Mouse (Mus musculus) hindbrain, embryonic 13.5 days (tissue): ENCODE data around the gene Paqr9. TPM values are rescaled to one million over a fixed set of nuclear protein-coding genes. Genes with fewer than 3 reads are reported as not detected.
A peak's percentile ranks its signal among the peaks of the same experiment; 100 is the strongest.
"Not testable (repeated sequence)": the region's sequence is repeated elsewhere in the genome, so short reads cannot be mapped to it uniquely, and the experiment has no call there.

Source experiments
- ATAC-seq: fragments of 200-750 bp; cut with Nextera tagmentation; 2 replicates; pipeline ENCODE4 v1.8.0; 2017; ENCODE audit warnings: moderate TSS enrichment; ENCODE audit not compliant: low FRiP score
- H3K27ac ChIP-seq: fragments of 300-500 bp; sonication (generic); 2 replicates; pipeline ENCODE4 v1.5.1; 2015; ENCODE audit warnings: inconsistent platforms, mild to moderate bottlenecking, moderate library complexity
- H3K27me3 ChIP-seq: fragments of 300-500 bp; sonication (generic); 2 replicates; pipeline ENCODE4 v1.6.1; 2015; ENCODE audit warnings: mild to moderate bottlenecking, inconsistent platforms
- H3K36me3 ChIP-seq: fragments of 300-500 bp; sonication (generic); 2 replicates; pipeline ENCODE4 v1.6.1; 2015; ENCODE audit warnings: mild to moderate bottlenecking, inconsistent platforms
- H3K4me1 ChIP-seq: fragments of 300-500 bp; sonication (generic); replicated peaks from 2 replicates; pipeline ENCODE4 v1.6.1; 2015; ENCODE audit warnings: inconsistent platforms
- H3K4me2 ChIP-seq: fragments of 300-500 bp; sonication (generic); 2 replicates; pipeline ENCODE4 v1.6.1; 2015; ENCODE audit warnings: inconsistent platforms, mild to moderate bottlenecking, moderate library complexity
- H3K4me3 ChIP-seq: fragments of 300-500 bp; sonication (generic); 2 replicates; pipeline ENCODE4 v1.5.1; 2015; ENCODE audit warnings: mild to moderate bottlenecking, inconsistent platforms
- H3K9ac ChIP-seq: fragments of 300-500 bp; sonication (generic); 2 replicates; pipeline ENCODE4 v1.6.1; 2015; ENCODE audit warnings: mild to moderate bottlenecking, inconsistent platforms
- H3K9me3 ChIP-seq: fragments of 300-500 bp; sonication (generic); 2 replicates; pipeline ENCODE4 v1.6.1; 2016; ENCODE audit warnings: inconsistent platforms
- WGBS: fragments of 180-500 bp; shearing (Covaris S2); methylation state at CpG from one replicate; pipeline ENCODE4 v1.1.7; 2015; 5-methylcytosine and 5-hydroxymethylcytosine counted together
- polyA plus RNA-seq: library from polyadenylated mRNA; unstranded; fragments of >200 nt; fragmentation: Nextera tagmentation; extraction: Ambion mirVana; gene quantifications from 2 replicates; pipeline ENCODE4 v1.2.1, GENCODE M21; 2015

Gene Paqr9
- polyA plus RNA-seq = 2.7 and 3.1 TPM in 2 replicates

GRCm38 (mm10) chr9:95559059-95559935 lies at the start of gene Paqr9:
Gene Paqr9, plus strand, starts transcription at chr9:95559657.
- H3K27me3 ChIP-seq = peaks cover 53% of the 10 kb centered on the region
- WGBS = under 1% methylated on average over 55 of the region's 118 CpGs

DNA sequence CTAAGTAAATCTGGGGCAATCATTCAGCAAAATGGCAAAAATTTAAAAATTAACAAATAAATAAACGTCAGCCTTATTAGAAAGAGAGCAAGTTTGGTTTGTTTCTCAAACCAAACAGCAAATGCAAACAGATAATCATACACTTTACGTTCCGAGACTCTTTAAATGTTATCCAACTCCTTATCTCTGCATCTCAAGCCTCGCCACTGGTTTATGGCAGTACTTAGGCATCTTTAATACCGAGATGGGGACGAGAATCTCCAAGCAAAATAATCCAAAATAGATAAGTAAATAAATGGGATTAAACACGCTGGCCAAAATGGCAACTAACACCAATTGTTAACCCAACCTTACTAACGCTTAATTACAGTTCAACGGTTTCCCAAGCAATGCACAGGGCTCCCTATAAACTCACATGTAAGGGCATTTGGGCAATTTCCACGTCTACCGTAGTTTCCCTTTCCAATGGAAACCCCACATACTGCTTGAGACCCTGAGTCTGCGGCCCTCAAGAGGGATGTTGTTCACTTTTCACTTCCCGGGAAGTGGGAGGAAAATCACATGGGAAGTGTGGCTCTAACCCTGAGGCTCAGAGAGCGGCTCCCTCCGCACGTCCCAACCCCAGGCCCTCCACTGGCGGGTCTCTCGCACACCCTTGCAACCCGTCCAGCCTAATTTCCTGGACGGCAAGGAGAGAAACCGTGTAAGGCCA lies 48.6 kb upstream of the Paqr9 start:
- Histone ChIP-seq H3K36me3 (0 out of 2 replicates have a peak, but pooled peaks cover 3% of the 10 kb centered on the region), H3K27ac (peak overlapping the region; percentile 89), H3K27me3 (no peaks in the 10 kb centered on the region), H3K4me2 (peak overlapping the region; percentile 84), H3K4me1 (peaks cover 19% of the 10 kb centered on the region), H3K9me3 (no peaks in the 10 kb centered on the region), H3K9ac (peak overlapping the region; percentile 94), H3K4me3 (peak overlapping the region; percentile 98)
- WGBS = 10% methylated on average over 21 of the region's 21 CpGs
- ATAC-seq = peak; percentile 21

More at GRCm38 (mm10) chr9:95559059-95559935, at the start of gene Paqr9:
- ATAC-seq = peak; percentile 76
- H3K36me3 ChIP-seq = no peaks in the 10 kb centered on the region
- H3K27ac ChIP-seq = peak within 1 kb of the TSS; percentile 85
- H3K4me2 ChIP-seq = peak within 1 kb of the TSS; percentile 88
- peaks cover 28% of the 10 kb centered on the region for H3K4me1 ChIP-seq
- peak within 1 kb of the TSS; percentile 86 for H3K9ac ChIP-seq
- no peaks in the 10 kb centered on the region for H3K9me3 ChIP-seq
- H3K4me3 ChIP-seq = peak within 1 kb of the TSS; percentile 67

- Histone ChIP-seq H3K4me1 (peaks cover 19% of the 10 kb centered on the region), H3K36me3 (0 out of 2 replicates have a peak, but pooled peaks cover 3% of the 10 kb centered on the region), H3K4me2 (peak within 1 kb of the TSS; percentile 84), H3K9ac (peak within 1 kb of the TSS; percentile 94), H3K27ac (peak within 1 kb of the TSS; percentile 92), H3K4me3 (peak within 1 kb of the TSS; percentile 98), H3K27me3 (no peaks in the 10 kb centered on the region), H3K9me3 (no peaks in the 10 kb centered on the region)
- ATAC-seq = peak; percentile 97
- under 1% methylated on average over 74 of the region's 74 CpGs for WGBS
Measured at GRCm38 (mm10) chr9:95511472-95512330, 47.8 kb upstream of the Paqr9 start, which contains the start of gene U2surp. Gene U2surp, minus strand, starts transcription at chr9:95511996.

DNA sequence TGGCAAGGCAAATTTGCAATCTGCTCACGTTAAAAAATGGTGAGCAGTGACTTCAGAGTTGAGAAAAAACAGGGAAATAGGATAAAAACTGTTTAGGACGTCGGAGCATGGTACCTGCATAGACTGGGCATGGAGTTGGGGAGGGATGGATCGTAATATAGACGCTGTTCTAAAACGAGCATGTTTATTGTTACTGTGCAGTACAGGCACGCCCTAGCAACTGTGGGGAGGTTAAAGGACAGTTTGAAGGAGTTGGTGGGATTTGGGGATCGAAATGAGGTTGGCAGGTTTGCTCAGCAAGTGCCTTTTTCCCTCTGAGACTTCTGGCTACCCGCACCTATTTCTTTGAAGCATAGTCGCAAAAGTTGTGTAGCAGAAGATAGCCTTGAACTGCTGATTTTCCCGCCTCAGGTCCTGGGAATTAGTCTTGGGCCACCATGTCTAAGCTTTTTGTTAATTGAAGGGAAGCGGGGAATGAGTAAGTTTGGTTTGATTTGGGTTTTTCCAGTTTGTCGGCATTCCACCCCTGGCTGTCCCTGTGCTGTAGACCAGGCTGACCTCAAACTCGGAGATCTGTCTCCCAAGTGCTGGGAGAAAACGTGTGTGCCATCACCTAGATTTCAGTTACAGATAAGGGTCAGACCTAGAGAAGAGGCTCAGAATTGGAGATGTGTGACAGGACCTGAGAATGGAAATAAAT lies 47.0 kb upstream of the Paqr9 start:
- no peaks in the 10 kb centered on the region for H3K9me3 ChIP-seq
- WGBS = 28% methylated on average over 15 of the region's 15 CpGs
- peak overlapping the region; percentile 94 for H3K9ac ChIP-seq
- H3K4me2 ChIP-seq = peak overlapping the region; percentile 83
- ATAC-seq = peak; percentile 70
- 0 out of 2 replicates have a peak, but pooled peaks cover 3% of the 10 kb centered on the region for H3K36me3 ChIP-seq
- peaks cover 19% of the 10 kb centered on the region for H3K4me1 ChIP-seq
- H3K27me3 ChIP-seq = no peaks in the 10 kb centered on the region
- H3K4me3 ChIP-seq = peak overlapping the region; percentile 98
- peak overlapping the region; percentile 92 for H3K27ac ChIP-seq

- H3K27me3 ChIP-seq = no peaks in the 10 kb centered on the region
- no peak overlapping the region for H3K27ac ChIP-seq
- no peak for ATAC-seq
- H3K4me2 ChIP-seq = no peak overlapping the region
- no peaks in the 10 kb centered on the region for H3K9me3 ChIP-seq
- H3K4me3 ChIP-seq = no peak overlapping the region
- H3K9ac ChIP-seq = no peak overlapping the region
- H3K4me1 ChIP-seq = peaks cover 19% of the 10 kb centered on the region
- WGBS = 98% methylated on average over 2 of the region's 2 CpGs
- H3K36me3 ChIP-seq = no peaks in the 10 kb centered on the region
Measured at GRCm38 (mm10) chr9:95513776-95514175, 45.7 kb upstream of the Paqr9 start.

DNA sequence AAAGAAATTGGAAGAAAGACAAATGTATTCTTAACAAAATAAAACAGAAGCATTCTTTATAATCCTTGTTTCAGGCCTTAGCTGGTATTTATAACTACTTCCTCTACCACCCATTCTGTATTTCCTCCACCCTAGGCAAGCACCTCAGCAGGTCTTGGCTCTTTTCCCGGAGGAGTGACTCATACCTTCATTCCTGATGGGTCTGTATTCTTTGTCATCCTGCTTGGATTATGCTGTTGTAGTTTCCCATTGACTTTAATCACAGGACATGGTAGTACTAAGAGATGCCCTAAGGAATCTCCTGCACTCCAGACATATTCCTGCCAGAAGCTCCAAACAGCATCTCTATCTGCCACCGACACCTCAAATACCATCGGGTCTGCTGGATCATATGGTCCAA lies 45.1 kb upstream of the Paqr9 start:
- H3K9ac ChIP-seq, H3K4me3 ChIP-seq, H3K9me3 ChIP-seq, H3K27me3 ChIP-seq, H3K4me2 ChIP-seq, ATAC-seq, H3K36me3 ChIP-seq, H3K27ac ChIP-seq: not testable (repeated sequence)
- 97% methylated on average over 3 of the region's 3 CpGs for WGBS
- H3K4me1 ChIP-seq = peaks cover 19% of the 10 kb centered on the region

DNA sequence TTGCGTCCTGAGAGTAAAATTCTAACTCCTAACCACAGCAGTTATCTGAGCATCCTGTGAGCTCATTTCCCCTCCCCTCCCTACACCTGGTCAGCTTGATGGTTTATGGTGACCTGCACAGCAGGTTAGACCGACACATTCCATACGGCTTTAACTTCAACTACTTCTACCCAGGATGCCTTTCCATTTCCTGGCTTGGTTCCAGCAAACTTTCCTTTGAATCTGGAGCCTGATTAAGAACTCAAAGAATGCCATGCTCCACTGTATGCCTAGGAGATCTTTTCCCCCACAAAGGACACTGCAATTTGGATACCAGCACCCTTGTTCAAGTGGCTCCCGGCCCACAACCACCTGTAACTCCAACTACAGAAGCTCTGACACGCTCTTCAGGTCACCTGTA lies 38.9 kb upstream of the Paqr9 start:
- Histone ChIP-seq H3K27me3 (no peaks in the 10 kb centered on the region), H3K36me3 (no peaks in the 10 kb centered on the region), H3K27ac (no peak overlapping the region), H3K9me3 (no peaks in the 10 kb centered on the region), H3K4me3 (no peak overlapping the region), H3K9ac (no peak overlapping the region), H3K4me1 (no peaks in the 10 kb centered on the region), H3K4me2 (no peak overlapping the region)
- ATAC-seq = no peak
- WGBS = 87% methylated on average over 5 of the region's 5 CpGs

DNA sequence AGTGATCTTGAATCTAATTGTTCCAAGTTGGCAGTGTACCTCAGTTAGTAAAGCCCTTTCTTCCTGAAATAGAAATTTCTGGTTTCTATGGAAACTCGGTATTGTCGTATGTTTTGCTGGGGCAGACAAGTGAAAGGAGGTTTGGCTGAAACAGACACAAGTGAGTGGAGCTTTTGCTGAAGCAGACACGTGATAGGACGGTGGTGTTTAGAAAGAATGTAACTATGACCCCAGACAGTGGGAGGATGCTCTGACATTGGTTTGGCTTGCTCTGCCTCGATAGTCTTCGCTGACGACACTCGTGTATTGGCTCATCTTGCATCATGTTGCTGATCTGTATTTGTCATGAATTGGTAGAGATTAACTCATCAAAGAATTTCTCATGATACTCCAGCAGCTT lies 38.4 kb upstream of the Paqr9 start:
- H3K4me2 ChIP-seq = no peak overlapping the region
- no peaks in the 10 kb centered on the region for H3K36me3 ChIP-seq
- 87% methylated on average over 8 of the region's 8 CpGs for WGBS
- no peaks in the 10 kb centered on the region for H3K27me3 ChIP-seq
- no peak overlapping the region for H3K27ac ChIP-seq
- no peak overlapping the region for H3K4me3 ChIP-seq
- no peak overlapping the region for H3K9ac ChIP-seq
- no peak for ATAC-seq
- H3K4me1 ChIP-seq = no peaks in the 10 kb centered on the region
- H3K9me3 ChIP-seq = no peaks in the 10 kb centered on the region

DNA sequence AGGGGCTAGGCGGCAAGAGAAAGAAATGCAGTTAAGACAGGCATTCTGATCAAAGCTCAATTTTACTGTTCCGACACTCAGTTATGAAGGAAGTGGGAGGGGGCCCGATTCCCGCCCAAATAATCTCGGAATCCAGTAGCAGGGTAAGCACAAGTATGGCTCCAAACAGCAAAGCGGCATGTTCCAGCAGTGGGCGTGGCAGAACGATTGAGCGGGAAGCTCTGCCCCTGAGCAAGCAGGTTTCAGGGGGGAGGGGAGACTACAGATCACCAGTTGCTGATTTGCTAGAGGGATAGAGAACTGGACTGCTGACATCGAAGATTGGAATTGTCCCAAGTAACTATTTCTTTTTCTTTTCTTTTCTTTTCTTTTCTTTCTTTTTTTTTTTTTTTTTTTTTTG lies 37.9 kb upstream of the Paqr9 start:
- no peaks in the 10 kb centered on the region for H3K27me3 ChIP-seq
- H3K27ac ChIP-seq = no peak overlapping the region
- WGBS = 63% methylated on average over 10 of the region's 10 CpGs
- H3K4me3 ChIP-seq = no peak overlapping the region
- no peak for ATAC-seq
- H3K9me3 ChIP-seq = no peaks in the 10 kb centered on the region
- H3K9ac ChIP-seq = no peak overlapping the region
- H3K4me2 ChIP-seq = no peak overlapping the region
- no peaks in the 10 kb centered on the region for H3K36me3 ChIP-seq
- no peaks in the 10 kb centered on the region for H3K4me1 ChIP-seq

GRCm38 (mm10) chr9:95522561-95522960 lies 36.9 kb upstream of the Paqr9 start:
- Histone ChIP-seq H3K36me3 (no peaks in the 10 kb centered on the region), H3K27me3 (no peaks in the 10 kb centered on the region), H3K9ac (no peak overlapping the region), H3K4me2 (no peak overlapping the region), H3K4me3 (no peak overlapping the region), H3K9me3 (no peaks in the 10 kb centered on the region), H3K27ac (no peak overlapping the region), H3K4me1 (no peaks in the 10 kb centered on the region)
- ATAC-seq = no peak
- WGBS = 82% methylated on average over 2 of the region's 2 CpGs

DNA sequence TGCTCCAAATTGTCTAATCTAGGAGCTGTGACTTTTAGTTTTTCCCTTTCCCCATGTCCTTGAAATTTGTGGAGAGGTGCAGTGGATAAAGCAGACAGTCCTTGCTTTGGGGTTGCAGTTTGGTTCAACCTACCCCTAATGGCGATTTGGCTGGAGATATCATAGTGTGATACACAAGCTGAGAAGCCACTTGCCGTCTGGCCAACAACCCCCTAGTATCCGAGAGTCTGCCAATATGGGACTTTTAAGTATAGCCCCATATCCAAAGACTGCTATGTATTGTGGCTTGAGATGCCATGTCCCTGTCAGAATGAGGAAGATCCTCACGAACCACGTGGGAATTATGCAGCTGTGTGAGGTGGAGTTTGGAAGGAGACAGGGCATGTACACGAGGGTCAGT lies 34.1 kb upstream of the Paqr9 start:
- Histone ChIP-seq H3K4me3 (no peak overlapping the region), H3K9me3 (no peaks in the 10 kb centered on the region), H3K4me2 (no peak overlapping the region), H3K4me1 (no peaks in the 10 kb centered on the region), H3K27ac (no peak overlapping the region), H3K27me3 (no peaks in the 10 kb centered on the region), H3K9ac (no peak overlapping the region), H3K36me3 (no peaks in the 10 kb centered on the region)
- 83% methylated on average over 6 of the region's 6 CpGs for WGBS
- no peak for ATAC-seq
